Mouse (Mus musculus) pancreas, adult 10 weeks (tissue): ENCODE measurements around the gene 2310007B03Rik. TPM values are rescaled to one million over a fixed set of nuclear protein-coding genes. Genes with fewer than 3 reads are reported as not detected.

Experiments
- polyA plus RNA-seq: library from polyadenylated mRNA; stranded (reverse); fragments of 350-450 nt; fragmentation: Illumina TruSeq; extraction: RNeasy Lipid Tissue Mini Kit (QIAGEN cat#74804); gene quantifications from one replicate; pipeline ENCODE4 v1.2.3, GENCODE M21; 2015; ENCODE audit warnings: low read depth, low replicate concordance; ENCODE audit not compliant: insufficient read depth

2310007B03Rik gene
- not detected for polyA plus RNA-seq

GRCm38 (mm10) chr1:93160501-93161133, at the start of gene 2310007B03Rik:
2310007B03Rik (minus strand) TSS chr1:93160948.

GRCm38 (mm10) chr1:93168295-93168775, 7.6 kb upstream of the 2310007B03Rik start, which contains the start of gene Crocc2:
Crocc2 (plus strand) TSS chr1:93168725.

DNA sequence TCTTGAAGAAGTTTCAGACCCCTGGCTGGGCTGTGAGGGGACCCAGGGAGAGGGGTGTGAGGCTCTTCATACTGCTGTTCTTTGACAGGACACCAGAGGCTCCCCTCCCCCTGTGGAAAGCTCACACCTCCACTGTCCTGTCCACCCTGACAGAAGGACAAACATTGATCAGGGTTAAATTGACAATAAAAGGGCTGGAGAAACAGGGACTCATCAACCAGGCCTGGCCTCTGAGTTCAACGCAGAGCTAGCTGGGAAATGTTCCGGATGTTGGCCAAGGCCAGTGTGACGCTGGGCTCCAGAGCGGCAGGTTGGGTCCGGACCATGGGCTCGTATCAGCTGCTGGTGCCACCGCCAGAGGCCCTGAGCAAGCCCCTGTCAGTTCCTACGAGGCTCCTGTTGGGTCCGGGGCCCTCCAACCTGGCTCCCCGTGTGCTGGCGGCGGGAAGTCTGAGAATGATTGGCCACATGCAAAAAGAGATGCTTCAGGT, 25.7 kb downstream of the 2310007B03Rik start, which contains the start of gene Agxt:
TSS of gene Agxt (plus strand) at position 205 of the 491 bp plus-strand sequence.

DNA sequence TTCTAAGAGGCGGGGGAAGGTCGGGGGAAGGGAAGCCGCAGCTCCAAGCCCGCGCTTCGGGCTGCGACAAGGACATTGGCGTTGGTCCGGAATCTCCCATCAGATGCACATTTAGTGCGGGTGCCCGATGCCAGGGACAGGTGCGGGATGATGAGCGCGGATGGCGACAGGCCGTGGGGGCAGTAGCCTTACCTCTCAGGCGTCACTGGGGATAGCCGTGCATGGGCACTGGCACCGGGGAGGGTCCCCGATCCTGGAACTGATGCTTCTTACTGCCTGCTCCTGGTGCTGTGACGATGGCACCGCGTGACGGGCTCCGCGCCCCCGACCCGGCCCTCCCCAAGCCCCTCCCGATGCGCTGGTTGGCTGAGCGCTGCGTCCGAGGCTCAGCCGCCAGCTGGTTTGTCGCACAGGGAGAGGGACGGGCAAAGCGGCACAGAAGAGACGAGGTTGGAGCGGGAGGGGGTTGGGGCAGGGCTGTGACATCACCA, 59.1 kb downstream of the 2310007B03Rik start, which contains the start of gene Kif1a:
TSS of gene Kif1a (minus strand) at position 381 of the 491 bp plus-strand sequence.

Other genes starting within 250 kb of the 2310007B03Rik start
- 6.3 TPM for gene Capn10, start 226.6 kb downstream of the 2310007B03Rik start, polyA plus RNA-seq
- gene Gpr35, start 210.1 kb downstream of the 2310007B03Rik start, polyA plus RNA-seq, result 0.31 TPM
- 97.8 TPM for gene Aqp12, start 154.6 kb downstream of the 2310007B03Rik start, polyA plus RNA-seq
- gene Kif1a, start 59.0 kb downstream of the 2310007B03Rik start, polyA plus RNA-seq, result 3.3 TPM
- gene Agxt, start 25.7 kb downstream of the 2310007B03Rik start, polyA plus RNA-seq, result not detected
- not detected for gene Crocc2, start 7.8 kb upstream of the 2310007B03Rik start, polyA plus RNA-seq
- 9.7 TPM for gene Sned1, start 74.9 kb upstream of the 2310007B03Rik start, polyA plus RNA-seq
- gene Mterf4, start 145.0 kb upstream of the 2310007B03Rik start, polyA plus RNA-seq, result 5.6 TPM
- 1.8 TPM for gene Ppp1r7, start 181.9 kb upstream of the 2310007B03Rik start, polyA plus RNA-seq
- 0.48 TPM for gene Pask, start 182.5 kb upstream of the 2310007B03Rik start, polyA plus RNA-seq
- gene Ano7, start 213.0 kb upstream of the 2310007B03Rik start, polyA plus RNA-seq, result not detected